Mouse (Mus musculus) hematopoietic stem cell, adult 5-6 weeks (primary cell): Measurements from ENCODE around the gene Tenm1. TPM values are rescaled to one million over a fixed set of nuclear protein-coding genes. Genes with fewer than 3 reads are reported as not detected.
A peak's percentile ranks its signal among the peaks of the same experiment; 100 is the strongest.

Source experiments
- ATAC-seq, 2 experiments: fragments of 125-278 bp in 1 of 2; replicated peaks in 1 of 2; 2 replicates each; pipeline ENCODE4 v1.8.0; 2016 to 2017; ENCODE audit warnings: inconsistent platforms in 2 of 2, mild to moderate bottlenecking in 2 of 2, moderate number of reproducible peaks in 2 of 2, low read depth in 1 of 2, moderate TSS enrichment in 1 of 2; ENCODE audit not compliant: low FRiP score in 2 of 2, poor library complexity in 2 of 2, severe bottlenecking in 2 of 2, insufficient read depth in 1 of 2, low TSS enrichment in 1 of 2
- total RNA-seq: library from RNA; stranded (forward); fragments of 172-1452, 232-1000 nt; gene quantifications from 2 replicates; pipeline ENCODE4 v1.2.3, GENCODE M21; 2017

Gene Tenm1
- total RNA-seq, 1 experiment from 2014 or later = not detected

DNA sequence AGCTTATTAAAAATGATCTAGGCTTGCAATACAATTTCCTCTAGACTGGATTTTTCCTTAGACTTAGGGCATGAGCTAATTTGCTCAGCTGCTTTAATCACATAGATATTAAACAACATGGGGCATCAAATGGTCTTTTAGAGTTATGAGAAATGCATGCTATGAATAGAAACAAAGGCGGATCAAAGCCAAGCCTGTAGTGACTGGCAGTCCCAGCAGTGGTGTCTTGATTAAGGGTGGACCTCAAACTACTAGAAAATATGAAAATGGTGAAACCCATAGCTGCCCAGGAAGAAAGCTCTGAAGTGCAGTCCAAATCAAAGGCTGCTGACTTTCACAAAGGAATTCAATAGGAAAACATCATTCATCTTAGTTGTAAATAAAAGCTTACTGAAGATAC, 306.9 kb downstream of the Tenm1 start:
- no peak for ATAC-seq

DNA sequence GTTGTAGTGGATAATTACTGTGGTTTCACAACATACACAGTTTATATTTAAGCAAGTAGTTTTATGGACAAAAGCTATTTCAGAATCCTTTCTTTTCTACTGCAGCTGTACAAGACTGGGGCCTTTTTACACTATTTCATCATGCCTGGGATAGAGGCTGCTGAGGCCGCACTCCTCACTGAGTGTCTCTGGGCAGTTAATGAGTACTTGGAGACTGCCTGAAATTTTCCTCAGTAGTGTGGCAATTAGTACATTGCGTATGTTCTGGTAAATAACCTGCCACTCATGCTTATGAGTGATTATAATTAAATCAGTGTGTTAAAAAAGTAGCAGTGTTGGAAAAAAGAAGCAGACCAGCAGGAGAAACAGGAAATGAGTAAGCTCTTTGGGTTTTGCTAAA, 442.8 kb downstream of the Tenm1 start:
- no peak for ATAC-seq

DNA sequence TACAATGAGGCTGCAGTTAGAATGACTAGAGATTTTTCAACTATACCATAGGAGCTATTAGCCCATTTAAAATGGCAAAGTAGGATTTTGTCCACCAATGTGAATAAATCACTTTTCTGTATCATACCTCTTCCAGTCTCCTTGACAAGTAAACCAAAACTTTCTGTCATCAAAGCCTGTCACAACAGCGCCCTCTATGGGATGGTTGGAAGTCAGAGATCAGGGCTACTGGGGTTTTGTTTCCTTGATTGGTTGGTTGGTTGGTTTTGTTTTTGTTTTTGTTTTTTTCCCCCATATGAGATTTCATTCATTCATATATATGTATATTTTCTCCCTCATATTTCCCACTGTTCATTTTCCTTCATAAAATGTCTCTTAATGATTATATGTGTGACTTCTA, 455.4 kb downstream of the Tenm1 start:
- ATAC-seq = no peak

DNA sequence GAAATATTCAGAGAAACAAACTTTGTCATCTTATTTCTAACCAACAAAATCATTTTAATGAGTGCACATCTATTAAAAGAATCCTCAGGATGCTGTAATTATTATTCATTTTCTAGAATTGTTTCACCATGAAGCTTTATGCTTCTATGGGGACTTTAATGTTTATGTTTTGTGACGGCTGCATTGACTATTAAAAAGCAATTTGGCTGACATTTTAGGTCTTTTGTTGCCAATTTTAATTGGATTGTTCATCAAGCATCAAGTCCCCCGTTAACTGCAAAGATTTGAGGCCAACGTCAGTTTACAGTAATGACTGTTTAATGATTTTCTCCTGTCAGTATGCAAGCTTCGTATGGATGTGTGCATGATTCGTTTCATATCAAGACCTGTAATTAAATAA, 461.3 kb downstream of the Tenm1 start:
- no peak for ATAC-seq

DNA sequence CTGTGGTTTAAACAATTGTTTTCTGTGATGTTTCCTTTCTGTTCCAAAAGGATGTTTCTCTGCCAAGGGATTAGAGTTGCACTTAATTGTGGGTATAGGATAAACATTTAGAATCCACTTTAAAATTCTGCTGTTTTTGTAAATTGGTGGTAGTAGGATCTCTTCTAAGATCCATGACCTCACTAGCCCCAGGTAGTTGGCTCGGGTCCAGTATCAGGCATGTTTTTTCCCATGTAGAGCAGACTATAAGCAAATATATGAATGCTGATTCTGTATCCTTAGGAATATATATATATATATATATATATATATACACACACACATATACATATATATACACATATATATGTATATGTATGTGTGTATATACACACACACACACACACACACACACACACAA, 567.2 kb downstream of the Tenm1 start:
- ATAC-seq = no peak

DNA sequence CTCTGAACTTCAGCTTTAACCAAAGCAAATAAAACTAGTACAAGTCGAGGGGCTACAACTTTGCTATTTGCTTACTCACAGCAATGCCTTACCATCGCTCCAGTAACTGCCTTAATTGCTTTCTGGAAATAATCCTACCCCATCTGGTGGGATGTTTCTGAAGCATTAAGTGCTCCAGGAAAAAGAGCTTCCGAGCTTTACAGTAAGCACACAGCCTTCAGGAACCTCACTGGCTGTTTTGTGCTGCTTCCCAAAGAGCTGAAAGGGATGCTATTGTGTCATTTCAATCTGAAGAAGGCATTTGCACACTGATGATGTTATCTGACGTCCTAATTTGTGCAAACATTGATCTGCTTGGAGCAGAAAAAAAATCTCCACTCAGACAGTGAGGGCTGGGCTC, 647.4 kb downstream of the Tenm1 start:
- no peak for ATAC-seq

DNA sequence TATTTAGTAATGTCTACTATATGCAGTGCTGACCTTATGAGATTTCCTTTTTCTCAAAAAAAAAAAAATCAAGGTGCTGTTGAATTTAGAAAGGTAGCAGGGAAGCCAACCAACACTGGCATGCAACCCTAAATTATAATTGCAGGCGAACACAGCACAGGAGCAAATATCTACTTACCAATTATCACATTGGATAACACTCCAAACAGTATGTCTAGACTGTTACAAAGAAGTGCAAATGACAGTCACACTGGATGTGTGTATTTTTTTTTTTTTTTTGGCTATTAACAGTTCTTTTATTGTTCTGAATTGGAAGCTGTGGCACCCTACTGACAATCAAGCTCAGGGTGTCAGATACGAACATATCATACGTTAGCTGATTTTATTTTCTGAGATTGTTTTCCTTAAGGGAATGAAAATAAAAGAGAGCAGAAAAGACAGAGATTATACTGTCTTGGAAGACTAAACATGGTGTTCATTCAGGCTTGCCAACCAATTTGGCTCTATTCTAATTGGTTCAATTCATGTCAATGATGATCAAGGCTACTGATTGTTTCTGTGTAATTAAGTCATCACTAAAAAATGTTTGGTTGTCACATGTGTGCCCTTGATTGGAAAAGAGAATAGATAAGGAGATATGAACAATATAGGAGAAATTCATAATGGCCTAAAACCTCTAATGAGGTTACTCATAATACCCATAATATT, 710.7 kb downstream of the Tenm1 start:
- ATAC-seq = no peak

DNA sequence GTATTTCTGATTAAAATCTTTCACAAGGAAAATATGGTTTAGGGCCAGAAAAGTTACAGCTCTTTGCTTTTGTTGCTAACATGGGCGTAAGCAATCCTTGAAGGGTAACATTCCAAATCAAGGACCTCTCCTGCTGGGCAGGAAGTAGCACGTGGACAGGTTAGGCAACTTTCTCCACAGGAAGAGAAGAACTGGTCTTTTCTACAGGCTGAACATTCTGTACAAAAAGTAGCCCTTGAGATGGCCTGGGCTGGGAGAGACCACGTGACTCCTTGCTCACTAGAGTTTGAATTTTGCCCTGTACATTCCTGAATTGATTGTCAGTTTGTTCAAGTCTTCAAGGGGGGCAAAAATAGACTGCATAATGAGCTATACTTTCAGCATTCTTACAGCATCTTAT, 728.6 kb downstream of the Tenm1 start:
- no peak for ATAC-seq

DNA sequence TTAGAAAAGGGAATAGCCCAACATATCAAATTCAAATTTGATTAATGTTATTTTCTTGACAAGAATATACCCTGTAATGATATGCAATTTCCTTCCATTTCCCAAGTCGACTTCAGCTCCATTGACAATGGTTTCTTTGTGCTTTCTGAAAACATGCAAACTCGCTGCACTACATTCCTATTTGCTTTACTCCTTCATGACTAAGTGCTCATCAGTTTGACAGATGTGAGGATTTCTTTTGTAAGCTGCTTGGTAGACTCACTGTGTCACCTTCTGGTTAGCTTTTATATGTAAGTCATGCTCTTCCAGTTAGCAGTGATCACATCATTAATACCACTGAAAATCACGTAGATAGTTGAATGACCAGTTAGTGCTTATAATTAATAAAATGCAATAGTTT, 781.8 kb downstream of the Tenm1 start:
- no peak for ATAC-seq

DNA sequence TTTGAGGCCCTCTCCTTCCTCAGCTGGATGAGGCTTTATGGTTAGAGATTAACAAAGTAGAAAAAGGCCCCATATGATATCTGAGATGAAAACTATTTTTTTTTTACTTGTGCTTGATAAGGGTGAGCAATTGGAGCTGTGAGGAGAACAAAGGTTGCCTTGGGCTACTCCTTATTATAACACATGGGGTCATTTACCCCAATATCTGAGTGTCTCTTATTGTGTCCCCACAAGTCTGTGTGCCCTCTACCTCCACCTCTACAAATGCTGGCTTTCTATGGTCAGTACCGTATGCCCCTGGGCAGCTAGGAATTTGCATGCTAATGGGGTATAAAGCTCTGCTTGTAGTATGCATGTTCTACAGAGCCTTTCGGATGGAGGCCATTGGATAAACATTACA, 848.4 kb downstream of the Tenm1 start:
- ATAC-seq = no peak

DNA sequence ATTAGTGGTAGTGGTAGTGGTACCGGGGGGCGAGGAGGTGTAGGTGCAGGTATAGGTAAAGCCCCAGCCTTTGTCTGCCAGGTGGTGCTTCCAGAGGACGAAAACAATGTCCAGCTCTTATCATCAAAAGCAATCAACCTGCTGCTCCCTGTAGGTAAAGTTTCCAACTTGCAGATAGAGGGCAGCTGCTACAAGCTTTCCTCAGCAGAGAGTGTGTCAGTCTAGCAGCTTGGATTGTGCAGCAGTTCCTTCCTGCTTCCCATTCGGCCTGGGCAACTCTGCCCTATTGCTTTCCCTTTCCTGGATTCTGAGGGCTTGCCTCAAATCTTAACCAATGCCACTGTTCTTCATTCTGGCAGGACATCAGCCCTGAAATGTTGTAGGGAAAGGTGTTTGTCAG, 870.2 kb downstream of the Tenm1 start:
- no peak for ATAC-seq

DNA sequence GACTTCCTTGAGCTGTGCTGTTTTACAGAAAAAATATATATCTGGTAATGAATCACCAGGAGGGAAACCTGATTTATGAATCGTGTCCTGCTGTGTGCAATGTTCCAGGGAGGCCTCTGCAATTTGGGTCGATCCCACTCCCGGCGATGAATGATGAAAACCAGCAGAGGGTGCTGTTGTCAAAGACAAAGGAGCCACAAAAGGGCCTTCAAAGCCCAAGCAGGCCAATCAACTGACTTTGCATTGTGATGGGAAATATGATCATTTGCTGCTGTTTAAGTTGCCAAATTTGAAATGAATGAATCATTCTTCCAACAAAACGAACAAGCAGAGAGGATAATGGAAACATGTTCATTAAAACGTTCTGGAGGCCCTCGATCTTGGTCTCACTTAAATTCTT, 871.6 kb downstream of the Tenm1 start:
- ATAC-seq = peak; percentile 68 to 73; a peak in 3 of 4 replicates

DNA sequence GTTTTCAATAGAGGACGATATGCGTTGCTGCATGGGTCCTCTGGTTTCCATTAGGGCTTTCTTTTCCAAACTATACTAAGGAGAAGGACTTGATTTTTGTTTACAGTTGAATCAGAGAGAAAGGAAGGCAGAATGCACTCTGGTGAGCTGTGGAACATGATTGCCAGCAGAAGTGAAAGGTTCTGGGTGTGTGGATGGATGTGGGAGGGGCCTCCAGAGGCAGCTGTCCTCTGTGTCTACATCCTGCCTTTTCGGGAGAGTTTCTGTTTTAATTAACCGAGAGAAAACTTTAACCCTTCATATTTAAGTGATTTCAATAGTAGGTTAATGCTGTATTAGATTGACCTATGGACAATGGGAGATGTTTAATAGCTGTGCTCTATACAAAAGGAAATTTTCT, 880.4 kb downstream of the Tenm1 start:
- 0 out of 4 replicates have a peak, but pooled peaks of 1 of the 2 experiments have one; percentile 17 for ATAC-seq

DNA sequence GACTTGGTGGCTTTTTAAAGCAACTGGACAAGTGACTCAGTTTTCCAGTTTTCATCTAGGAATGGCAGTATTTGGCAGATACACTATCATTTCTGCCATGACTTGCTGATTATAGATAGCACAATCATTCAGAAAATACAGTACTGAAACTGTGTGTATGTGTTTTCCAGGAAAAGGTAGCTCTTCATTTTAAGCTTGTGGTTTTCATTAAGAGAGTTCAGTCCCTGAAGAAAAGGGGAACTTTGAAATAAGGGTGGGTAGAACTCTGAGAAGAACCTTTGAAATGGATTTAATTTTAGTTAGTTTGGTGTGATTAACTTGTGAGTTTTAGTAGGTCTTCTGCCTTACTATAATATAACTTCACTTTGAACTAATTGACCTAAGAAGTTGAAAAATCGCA, 883.9 kb downstream of the Tenm1 start:
- ATAC-seq = peak in 1 of 2 experiments; percentile 65; a peak in 3 of 4 replicates

DNA sequence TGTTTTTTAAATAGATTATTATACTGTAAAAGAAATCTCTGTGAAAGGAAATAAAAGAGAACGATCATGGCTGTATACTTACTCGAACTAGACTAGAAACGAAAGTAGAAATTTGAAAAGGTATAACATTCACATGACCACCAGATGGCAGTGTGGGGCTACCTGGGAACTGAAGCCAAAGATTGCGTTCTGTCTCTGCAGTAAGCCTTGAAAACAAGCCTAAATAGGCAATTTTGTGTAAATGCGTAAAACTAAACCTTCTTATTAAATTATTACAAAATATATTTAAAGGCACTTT, 888.2 kb downstream of the Tenm1 start:
- peak; percentile 86 to 87; a peak in 3 of 4 replicates for ATAC-seq

DNA sequence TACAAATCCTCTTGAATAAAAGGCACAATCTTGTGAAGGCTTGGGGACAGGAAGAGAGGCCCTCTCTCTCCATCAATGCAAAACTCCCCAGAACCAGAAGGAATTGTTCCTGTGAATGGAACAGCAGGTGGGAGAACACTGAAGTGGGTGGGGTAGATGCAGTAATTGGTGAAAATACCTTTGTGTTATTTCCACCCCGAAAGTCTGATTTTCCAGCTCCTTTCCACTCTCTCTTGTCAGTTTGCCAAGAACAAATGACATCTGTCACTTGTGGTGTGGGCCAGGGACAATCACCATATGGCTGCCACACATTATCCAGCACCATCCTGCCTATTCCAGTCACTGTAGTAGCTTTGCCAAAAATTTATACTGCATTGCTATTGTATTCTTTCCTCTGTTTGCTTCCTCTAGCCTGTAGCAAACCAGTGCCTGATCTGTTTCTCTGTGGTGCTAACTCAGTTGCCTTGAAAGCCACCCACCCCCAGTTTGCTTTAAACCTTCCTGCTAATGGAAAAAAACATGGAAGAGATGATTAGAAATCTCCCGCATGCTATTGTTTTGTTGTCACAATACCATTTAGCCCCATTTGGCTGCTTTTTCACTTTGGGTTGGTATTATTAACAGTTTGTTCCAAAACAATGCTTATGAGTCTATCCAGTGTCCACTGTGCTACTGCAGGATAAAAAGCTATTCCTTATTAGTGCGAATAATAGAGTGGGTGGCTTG, 888.7 kb downstream of the Tenm1 start:
- peak in 1 of 2 experiments; percentile 55; a peak in 1 of 4 replicates for ATAC-seq

DNA sequence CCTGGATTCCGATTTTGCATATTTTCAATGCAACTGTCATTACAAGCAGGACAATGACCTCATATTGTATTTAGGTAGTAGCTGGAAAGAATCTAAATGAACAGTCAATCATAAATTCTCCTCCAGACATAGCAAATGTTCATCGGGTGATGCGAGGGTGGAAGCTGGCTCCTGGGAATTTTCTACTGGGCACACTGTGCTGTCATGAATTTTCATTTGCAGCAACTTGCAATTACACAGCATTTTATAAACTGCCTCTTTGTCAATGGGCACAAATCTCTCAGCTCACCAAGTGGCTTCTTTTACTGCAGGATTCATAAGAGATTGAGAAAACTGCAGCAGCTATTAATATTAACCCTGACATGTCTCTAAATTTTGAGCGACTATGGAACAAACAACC, 898.2 kb downstream of the Tenm1 start:
- no peak for ATAC-seq

DNA sequence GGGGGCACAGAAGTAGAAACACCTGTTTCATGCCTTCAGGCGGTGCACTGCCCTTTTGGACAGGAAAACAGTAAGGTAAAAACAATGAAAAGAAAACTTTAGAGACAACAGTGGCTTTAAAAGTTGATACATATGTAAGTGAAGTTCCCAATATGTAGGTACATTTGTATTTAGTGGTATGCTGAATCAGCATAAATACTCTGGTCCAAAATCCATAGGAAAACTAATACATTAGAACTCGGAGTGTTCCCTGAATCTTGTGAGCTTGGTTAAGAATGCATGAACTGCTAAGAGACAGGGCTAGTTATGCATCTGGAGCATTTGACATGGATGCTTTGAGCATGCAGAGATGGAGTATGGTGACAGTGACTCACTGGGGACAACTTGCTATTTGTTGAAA, 906.1 kb downstream of the Tenm1 start:
- no peak for ATAC-seq

DNA sequence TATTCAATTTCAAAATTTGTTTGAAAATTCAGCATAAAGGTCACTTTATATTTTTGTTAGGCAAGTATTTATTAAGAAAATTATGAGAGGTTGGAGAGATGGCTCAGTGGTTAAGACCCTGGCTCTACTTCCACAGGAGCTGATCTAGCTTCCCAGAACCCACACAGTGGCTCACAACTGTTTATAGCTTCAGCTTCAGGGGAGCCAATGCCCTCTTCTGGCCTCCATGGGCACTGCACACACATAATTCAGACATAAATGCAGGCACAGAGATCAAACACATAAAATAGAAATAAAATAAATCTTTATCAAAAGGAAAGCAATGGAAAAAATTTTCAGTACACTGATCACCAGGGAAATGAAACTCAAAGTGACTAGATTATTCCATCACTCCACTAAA, 916.4 kb downstream of the Tenm1 start:
- no peak for ATAC-seq
